Mouse (Mus musculus) frontal cortex, adult (tissue): ENCODE measurements around the gene Gpc6.

Source experiments
- ATAC-seq: cut with Nextera tagmentation; 2 replicates; pipeline ENCODE4 v1.9.2; 2017; ENCODE audit warnings: mild to moderate bottlenecking, moderate library complexity, mixed read lengths; ENCODE audit not compliant: low TSS enrichment

The Gpc6 gene

DNA sequence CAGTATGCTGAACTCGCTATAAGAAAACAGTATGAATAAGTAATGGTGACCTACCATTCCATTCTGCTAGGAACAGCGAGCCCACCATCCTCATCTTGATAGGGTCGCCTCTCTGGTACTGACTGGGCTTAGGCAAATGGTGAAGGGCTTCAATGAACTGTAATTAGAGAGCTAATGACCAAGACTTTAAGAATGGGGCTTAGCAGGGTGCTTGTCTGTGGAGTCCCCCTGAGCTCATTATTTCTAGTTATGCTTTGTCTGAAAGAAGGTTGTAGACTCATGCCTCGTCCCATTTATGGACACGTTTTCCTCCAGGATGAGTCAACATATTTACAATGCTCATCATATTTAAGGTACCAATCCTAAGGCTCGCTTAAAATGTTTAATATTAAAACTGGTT, 313.1 kb downstream of the Gpc6 start:
- ATAC-seq, result no peak

DNA sequence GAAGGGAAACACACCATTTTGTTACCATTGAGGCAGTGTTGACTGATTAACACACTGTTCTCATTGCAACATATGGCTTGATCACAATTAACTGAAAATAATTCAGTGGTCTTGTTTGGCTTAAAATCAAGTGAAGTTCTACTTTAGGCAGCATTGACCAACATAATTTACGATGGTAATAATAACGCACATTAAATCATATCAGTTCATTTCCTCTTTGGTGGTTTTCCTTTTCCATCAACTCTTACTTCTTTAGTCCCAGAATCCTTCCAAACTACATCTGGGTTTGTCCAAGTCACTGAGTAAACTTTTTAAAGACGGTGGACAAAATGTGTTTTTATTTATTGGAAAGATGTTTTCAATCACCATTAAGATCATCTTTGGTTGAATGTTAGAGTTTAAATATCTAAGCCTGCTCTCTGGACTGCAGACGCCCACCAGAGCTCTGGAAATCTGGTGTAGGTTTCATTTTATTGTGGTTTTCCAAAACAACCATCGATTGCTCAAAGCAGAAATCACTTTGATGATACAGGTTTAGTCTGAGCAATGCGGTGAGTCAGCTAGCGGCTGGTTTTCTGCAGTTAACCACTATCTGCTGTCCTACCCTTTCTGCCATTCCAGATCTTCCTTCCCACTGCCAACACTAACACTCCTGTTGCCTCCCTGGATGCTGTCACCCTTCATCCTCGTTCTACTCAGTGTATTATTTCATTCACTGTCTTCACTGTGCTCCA, 314.7 kb downstream of the Gpc6 start:
- ATAC-seq, result no peak

DNA sequence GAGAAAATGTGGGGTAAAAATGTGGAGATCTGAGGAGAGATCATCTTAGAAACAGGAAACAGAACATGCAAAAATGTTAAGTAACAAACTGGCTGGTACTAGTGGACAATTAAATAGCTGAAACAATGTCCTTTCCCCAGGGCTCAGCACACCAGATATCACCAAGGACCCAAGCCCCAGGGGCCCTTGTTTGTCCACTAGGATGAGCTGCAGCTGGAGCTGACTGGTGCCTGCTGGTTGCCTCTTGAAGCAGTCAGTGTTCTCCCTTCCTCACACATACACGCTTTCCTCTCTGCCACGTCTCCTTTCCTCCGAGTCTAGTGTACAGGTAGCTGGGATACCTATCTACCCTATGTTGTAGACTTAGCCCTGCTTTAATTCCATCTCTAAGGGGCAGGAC, 320.5 kb downstream of the Gpc6 start:
- ATAC-seq, result 0 out of 2 replicates have a peak, but pooled peaks have one; percentile 38

DNA sequence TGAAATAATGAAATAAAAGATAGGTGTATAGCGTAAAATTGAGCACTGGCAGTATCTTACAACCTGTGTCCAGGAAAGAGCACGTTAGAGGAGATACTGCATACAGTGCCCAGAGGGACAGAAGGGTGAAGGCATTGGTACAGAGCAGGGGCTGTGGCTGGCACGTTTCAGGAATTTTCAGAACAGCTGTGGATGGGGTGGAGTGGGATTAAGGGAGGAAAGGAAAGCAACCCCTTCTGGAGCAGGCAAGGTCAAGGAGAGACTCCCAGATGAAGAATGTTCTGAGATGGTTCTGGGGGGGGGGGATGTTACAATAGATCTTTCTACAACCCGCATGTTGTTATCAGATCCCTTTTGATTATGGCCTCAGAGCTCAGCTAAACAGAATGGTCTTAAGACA, 331.1 kb downstream of the Gpc6 start:
- ATAC-seq, result no peak

DNA sequence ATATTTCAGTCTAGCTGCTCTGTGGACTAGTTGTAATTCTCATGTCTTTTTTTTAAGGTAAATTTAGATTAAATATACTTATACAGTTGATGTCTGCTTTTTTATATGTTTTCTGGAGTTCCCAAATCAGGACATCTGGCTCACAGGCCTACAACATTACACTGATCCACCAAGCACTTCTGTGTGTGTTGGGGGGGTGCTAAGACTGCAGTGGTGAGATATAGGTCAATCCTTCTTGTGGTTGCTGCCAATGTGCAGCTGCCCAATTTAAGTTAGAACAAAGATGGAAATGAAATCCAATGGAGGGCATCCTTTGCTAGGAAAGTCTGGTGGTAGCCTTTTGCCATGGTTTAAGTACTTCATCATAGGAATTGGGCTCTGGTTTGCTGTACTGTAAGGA, 340.5 kb downstream of the Gpc6 start:
- ATAC-seq, result peak; percentile 97

DNA sequence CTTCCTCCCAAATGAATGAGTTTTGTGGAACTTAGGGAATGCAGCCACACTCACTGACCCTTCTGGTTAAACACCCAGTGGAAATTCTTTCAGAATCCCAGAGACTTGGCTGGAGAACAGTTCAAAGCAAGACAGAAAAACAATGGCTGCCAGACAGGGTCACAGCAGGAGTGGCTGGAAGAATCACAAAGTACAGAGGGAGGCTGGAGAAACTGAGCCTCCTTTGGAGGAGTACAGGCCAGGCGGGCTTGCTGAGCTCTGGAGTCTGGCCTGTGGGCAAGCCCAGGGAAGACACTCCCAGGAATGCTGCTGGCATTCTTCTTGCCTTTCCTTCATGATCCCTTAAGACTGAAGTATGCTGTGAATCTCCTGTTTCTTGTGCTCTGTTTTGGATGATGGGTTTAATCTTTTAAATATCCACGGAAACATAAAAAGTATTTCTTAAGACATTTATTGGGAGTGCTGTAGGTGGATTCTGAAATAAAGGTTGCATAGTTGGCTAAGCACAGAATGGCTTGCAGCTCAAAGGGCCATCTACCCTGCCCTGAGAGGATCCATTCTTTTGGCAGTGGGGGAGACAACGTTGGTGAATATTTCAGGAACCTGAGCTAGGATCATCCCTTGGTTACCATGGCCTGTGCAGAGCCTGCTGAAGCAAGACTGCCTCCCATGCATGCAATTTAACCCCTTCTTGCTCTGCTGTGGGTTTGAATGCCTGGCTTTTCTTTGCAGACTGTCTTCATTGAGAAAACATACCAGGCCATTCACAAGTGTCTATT, 342.9 kb downstream of the Gpc6 start:
- ATAC-seq, result no peak; the same call in 1 of the 2 replicates

DNA sequence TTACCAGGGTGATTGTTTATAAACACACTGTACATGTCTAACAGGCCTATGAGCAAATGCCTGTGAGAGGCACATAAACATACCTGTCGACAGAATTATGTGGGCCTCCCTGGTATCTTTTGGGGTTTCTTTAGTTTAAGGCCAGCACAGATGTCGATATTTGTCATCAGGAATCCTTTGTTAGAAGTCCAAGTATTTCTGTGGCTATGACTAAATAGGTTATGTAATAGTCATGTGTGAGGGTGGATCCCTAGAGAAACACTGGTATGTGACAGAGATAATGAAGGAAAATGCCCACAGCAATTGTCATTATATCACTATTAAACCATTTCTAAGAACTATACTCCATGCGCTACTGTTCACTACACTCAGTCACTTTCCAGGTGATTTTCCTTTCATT, 358.5 kb downstream of the Gpc6 start:
- ATAC-seq, result no peak

DNA sequence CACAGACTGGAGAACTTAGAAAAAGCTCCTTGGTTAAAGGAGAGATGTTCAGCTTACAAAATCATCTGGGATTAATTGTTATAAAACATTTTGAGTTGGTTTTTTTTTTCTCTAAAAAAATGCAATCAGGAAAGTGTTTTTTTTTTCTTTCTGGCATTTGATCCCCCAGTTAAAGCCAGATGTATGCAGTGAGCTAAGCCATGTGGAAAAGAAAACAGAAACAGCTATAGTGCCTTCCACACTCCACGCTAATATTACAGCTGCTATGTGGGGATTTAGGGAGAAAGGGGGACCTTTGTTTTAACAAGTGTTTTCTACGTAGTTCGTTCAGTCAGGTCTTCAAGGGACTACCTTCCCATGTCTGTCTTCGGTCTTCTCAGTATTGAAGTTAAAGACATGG, 368.6 kb downstream of the Gpc6 start:
- no peak for ATAC-seq

DNA sequence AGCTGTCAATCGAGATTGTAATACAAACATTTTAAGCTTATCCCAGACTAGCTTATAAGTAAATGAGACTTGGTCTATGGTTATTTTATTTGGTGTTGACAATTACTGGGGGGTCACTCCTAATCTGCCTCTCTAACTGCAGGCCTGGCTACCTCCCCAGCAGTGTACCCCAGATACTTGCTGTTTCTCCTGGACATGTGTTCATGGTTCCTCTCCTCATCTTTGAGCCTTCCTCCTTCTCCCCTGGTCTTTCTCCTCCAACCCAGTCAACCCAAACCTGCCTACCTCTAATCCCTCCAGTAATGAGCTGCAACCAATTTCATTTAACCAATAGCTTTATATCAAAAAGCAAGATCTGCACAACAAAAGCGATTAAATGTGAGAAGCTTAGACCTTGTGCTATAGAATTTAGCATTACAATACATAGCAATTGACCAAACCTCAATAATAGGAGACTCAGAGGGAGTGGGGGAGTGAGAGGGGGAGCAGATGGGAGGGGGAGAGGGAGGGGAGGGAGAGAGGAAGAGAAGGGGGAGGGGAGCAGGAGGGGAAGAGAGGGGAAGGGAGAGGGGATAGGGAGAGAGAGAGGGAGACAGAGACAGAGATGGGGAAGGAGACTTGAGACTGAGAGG, 371.2 kb downstream of the Gpc6 start:
- ATAC-seq, result no peak

DNA sequence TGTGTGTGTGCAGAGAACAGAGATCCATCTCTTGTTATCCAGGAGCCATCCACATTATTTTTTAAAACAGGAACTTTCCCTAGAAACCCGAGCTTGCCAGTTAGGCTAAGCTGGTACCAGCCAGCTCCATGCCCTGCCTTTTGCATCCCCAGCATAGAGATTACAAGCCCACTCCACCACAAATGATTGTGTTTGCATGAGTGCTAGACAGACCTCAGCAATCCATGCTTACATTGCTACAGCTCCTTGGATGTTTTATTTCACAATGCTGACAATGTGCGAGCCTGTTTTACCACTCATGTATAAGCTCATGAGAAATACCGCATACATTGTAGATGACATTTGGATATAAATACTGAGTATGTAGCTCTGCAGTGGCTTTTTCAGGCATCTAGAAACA, 375.9 kb downstream of the Gpc6 start:
- 0 out of 2 replicates have a peak, but pooled peaks have one; percentile 55 for ATAC-seq

DNA sequence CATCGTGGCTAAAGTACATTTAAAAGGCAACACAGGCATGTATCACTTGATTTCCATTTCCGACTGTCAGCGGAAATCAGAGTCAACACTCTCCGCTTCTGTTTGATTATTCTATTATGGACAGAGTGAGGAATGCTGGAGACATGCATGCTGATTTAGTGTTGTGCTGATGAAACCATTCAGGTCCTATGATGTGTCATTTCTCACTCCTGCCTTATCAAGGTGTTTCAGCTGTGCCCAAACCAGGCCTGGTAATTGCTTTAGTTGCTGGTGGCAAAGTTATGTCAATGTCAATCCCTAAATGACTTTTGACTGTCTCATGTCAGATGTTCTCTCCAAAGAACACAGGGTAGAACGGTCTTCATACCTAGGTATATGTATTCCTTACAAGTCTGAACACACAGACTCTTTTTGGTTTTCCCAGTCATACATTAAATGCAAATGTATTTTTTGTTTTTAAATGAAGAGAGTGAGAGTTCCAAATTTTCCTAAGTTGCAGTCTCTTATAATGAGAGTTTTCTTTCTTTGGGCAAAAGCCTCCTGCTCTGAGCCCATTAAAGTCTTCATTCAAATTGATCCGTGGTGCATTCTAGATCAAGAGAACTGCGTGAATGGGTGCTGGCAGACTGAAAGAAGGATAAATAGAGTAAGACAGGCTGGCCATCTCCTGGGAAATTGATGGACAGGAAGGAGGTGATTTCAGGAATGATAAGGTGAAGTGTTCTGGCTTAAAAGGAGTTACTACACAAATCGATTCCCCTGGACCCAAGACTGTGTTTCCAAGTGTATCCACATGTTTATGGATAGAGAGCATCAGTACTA, 379.0 kb downstream of the Gpc6 start:
- ATAC-seq, result no peak

DNA sequence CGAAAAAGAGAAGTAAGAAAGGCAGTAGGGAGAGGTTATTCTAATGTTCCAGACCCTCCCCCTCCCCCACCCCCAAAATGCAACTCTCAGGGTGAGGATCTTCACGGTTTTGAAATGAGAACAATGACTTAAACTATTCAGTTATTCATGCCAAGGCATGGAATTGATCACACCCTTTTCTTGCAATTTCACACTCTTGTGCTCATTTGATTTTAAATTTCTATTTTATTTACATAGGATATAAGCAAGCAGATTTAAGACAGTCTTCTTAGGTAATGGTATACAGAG, 379.6 kb downstream of the Gpc6 start:
- ATAC-seq, result no peak

DNA sequence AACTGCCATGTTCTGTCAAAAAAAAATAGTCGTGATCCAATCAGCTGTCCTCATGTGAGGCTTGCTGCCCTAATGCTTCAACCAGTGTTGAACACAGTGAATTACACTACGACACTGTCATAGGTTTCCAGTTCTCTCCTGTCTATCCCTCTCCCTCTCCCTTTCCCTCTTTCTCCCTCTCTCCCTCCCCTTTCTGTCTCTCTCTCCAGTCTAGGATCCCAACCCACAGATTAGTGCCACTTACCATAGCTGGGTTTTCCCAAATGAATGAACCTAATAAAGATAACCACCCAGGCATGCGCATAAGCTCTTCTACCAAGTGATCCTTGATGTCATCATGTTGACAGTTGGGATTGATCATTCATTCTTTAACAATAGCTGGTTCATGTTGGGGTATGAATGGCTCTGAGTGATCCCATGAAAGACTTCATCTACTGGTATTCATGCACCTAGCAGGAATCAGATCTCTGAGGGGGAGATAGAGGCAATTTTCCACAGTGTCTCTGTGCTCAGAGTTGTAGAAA, 384.9 kb downstream of the Gpc6 start:
- no peak for ATAC-seq

DNA sequence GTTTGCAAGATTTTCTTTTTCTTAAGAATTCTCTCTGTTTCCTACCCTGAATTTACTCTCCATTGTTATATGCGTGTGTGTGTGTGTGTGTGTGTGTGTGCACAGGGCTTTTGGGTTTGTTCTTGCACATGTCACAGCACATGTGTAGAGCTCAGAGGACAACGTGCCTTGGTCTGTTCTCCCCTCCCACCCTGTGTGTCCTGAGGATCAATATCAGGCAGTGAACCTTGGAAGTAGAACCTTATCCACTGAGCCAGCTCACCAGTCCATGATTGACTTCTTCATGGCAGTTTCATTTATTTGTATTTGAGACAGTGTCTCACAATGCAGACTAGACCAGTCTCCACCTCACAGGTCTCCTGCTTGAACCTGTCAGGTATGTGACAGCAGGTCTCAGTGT, 399.1 kb downstream of the Gpc6 start:
- ATAC-seq, result no peak

DNA sequence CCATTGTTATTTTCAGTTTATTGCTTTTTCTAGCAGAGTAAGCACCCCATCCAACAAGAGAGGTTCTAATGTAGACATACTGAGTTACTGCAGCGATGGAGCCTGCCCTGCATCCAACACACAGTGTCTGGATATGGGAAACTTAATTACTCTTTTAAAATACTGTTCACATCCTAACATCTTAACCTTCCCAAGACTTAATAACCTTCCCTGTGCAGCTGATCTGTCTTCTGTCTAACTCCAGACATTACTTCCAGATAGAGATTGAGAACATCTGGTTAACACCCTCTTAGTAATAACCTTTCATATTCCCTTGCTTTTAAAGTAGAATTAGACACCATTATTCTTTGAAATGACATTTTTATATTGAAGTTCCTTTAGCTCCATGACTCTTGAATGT, 407.1 kb downstream of the Gpc6 start:
- ATAC-seq, result no peak

DNA sequence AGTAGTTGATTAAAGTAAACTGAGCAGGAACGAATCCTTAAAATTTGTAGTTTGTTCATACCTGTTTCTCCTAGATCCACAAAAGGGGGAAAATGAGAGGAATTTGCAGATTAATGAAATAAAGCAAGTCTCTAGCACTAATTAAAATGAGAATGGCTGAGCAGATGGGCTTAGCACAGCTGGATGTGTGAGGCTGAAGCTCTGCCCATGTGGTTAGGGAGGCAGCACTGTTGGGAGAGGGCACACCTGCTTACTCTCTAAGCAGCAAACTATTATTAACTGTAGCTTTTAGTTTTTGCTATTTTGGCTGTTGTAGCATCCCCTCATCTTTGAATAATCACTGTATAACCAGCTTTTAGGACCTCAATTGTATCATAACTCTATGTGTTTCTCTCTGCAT, 412.2 kb downstream of the Gpc6 start:
- ATAC-seq, result no peak

DNA sequence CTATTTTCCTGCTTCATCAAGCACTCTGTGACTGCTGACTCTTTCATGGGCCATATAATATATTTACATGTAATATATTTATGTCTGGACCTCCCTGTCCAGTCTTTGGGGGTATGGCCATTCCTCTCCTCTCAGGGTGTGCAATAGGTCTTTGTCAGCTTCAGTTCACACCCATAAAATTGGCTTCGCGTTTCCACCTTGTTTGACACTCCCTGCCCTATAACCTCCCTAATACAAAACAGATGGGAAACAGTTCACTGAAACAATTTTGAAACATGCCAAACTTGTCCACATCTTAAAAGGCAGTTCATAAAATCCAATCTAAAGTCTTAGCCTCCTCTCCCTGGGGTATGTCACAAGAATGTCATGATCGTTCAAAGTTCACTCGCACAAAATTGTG, 415.4 kb downstream of the Gpc6 start:
- ATAC-seq, result no peak

DNA sequence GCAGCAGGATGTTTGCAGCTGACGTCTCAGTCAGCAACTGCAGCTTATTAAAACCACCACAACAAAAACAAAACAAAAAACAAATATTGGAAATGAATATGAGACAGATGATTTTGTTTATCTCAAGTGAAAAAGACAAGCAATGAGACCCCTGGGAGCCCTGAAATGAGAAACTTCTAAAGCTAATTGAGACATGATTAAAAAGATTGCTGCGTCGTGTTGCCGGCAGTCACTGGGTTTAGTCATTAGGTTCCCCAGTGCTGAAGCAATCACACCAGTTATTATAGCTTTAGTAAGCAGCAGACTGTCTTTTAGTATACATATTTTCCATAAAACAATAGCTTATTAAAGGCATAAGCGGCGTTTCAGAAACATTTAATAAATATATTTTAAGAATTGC, 419.4 kb downstream of the Gpc6 start:
- ATAC-seq, result no peak

DNA sequence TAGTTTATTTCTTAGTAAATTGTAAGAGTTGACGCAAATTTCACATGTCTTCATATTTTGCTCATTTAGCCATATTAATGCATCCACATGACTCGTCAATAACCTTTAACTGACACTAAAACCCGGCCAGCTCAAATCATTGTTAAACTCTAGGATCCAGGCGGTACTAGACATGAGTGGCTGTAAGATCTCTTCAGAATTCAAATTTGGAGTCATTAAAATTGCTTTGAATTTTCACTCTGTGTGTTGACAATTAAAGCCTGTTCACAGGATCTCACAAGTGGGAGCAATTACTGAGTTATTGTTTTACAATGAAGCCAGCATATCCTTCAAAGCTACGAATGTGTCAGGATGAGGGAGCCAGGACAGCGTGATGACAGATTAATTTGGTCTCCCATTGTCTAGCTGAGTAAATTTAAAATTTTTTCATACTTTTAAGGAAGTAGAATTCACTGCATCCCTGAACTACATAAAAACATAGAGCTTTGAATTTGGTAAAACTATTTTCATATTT, 421.3 kb downstream of the Gpc6 start:
- no peak for ATAC-seq

DNA sequence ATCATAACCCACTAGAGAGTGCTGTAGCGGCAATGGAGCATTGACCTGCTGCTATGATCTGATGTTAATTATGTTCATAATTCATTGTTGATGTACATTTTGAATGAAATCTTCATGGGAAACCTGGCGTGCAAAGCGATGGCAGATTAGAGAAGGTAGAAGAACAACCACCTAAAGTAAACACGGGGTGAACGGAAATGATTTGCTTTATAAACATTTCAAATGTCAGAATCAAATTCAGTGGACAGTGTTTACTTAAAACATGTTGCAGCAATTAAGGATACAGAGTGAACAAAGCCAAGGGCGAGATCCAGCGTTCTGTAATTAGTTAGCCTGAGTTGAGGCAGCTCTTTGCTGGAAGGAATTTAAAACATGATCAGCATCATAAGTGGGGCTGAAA, 426.2 kb downstream of the Gpc6 start:
- ATAC-seq, result no peak

DNA sequence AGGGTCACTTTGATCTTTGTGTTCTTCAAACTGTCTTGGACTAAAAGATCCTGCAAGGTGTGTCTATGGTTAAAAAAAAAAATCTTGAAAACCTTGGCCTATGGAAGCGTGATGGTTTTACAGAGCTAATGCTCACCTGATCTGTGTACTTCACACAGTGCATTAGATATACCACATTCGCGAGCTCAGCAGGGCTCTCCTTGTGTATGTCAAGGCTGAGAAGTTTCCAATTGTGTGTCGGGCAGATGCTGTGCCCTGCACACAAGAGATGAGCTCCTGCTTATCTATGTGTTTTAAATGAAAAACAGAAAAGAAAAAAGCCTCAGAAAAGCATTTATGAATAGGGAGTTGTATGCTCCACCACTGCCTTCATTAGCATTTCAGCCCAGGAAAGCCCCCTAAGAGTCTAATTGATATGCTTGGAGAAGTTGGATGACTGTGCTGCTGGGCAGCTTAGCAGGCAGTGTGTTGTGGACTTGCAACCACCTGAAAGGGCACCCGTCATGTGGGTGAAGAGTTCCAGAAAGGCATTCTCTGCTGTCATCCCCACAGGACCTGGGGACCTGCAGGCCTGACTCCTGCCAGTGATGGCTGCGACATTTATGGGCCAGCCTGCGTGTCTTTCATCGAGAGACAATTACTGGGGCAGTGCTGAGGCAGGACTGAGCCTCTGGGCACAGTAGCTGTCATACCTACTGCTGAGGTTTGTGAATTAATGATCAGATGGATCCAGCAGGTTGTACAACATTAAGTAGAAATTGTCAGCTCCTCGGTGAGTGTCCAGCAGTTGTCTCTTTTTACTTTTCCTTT, 436.2 kb downstream of the Gpc6 start:
- ATAC-seq, result no peak
